Mouse (Mus musculus) kidney, embryonic 14.5 days (tissue): ENCODE measurements around the gene Ttc13. TPM values are rescaled to one million over a fixed set of nuclear protein-coding genes. Genes with fewer than 3 reads are reported as not detected.

Experiments used
- ATAC-seq: fragments of 200-750 bp; cut with Nextera tagmentation; 2 replicates; pipeline ENCODE4 v1.8.0; 2017; ENCODE audit warnings: moderate number of reproducible peaks, mild to moderate bottlenecking, moderate TSS enrichment, moderate library complexity; ENCODE audit not compliant: low FRiP score, low TSS enrichment
- H3K27ac ChIP-seq: fragments of 300-500 bp; sonication (generic); 2 replicates; pipeline ENCODE4 v1.5.1; 2014; ENCODE audit warnings: low read depth, mild to moderate bottlenecking, low read length, moderate library complexity, mixed read lengths
- H3K27me3 ChIP-seq: fragments of 300-500 bp; sonication (generic); 2 replicates; pipeline ENCODE4 v1.6.1; 2014; ENCODE audit warnings: mild to moderate bottlenecking, low read length; ENCODE audit not compliant: control insufficient read depth, insufficient read depth
- H3K36me3 ChIP-seq: fragments of 300-500 bp; sonication (generic); 2 replicates; pipeline ENCODE4 v1.6.1; 2014; ENCODE audit warnings: low read length, mixed read lengths; ENCODE audit not compliant: control insufficient read depth, insufficient read depth
- H3K4me1 ChIP-seq: fragments of 300-500 bp; sonication (generic); 2 replicates; pipeline ENCODE4 v1.6.1; 2014; ENCODE audit warnings: low read length, mixed read lengths; ENCODE audit not compliant: control insufficient read depth, insufficient read depth
- H3K4me2 ChIP-seq: fragments of 300-500 bp; sonication (generic); replicated peaks from 2 replicates; pipeline ENCODE4 v1.6.1; 2014; ENCODE audit warnings: low read depth, mild to moderate bottlenecking, low read length
- H3K4me3 ChIP-seq: fragments of 300-500 bp; sonication (generic); 2 replicates; pipeline ENCODE4 v1.5.1; 2014; ENCODE audit warnings: mild to moderate bottlenecking, low read length
- H3K9ac ChIP-seq: fragments of 300-500 bp; sonication (generic); 2 replicates; pipeline ENCODE4 v1.6.1; 2014; ENCODE audit warnings: low read depth, mild to moderate bottlenecking, low read length, moderate library complexity
- H3K9me3 ChIP-seq: fragments of 300-500 bp; sonication (generic); 2 replicates; pipeline ENCODE4 v1.6.1; 2016; ENCODE audit warnings: low read length; ENCODE audit not compliant: control insufficient read depth
- WGBS: fragments of 180-500 bp; shearing (Covaris S2); extraction: QIAGEN DNeasy Blood & Tissue Kit; methylation state at CpG from one replicate; pipeline ENCODE4 v1.1.7; 2014; 5-methylcytosine and 5-hydroxymethylcytosine counted together
- polyA plus RNA-seq: library from polyadenylated mRNA; unstranded; fragments of >200 nt; fragmentation: Nextera tagmentation; extraction: Ambion mirVana; gene quantifications from 2 replicates; pipeline ENCODE4 v1.2.1, GENCODE M21; 2014

Ttc13 gene
- polyA plus RNA-seq, 1 experiment from 2014 or later = 57.1 TPM

- peaks cover 48% of the 10 kb centered on the region for H3K36me3 ChIP-seq
These were observed 26.2 kb downstream of the Ttc13 start for GRCm38 (mm10) chr8:124695424-124696100.

GRCm38 (mm10) chr8:124691706-124692105 lies 30.1 kb downstream of the Ttc13 start:
- H3K9ac ChIP-seq = no peak overlapping the region
- no peak for ATAC-seq
- H3K27me3 ChIP-seq = no peaks in the 10 kb centered on the region
- no peak overlapping the region for H3K27ac ChIP-seq
- WGBS = 91% methylated on average over 4 of the region's 4 CpGs
- H3K4me3 ChIP-seq = no peak overlapping the region
- H3K4me1 ChIP-seq = no peaks in the 10 kb centered on the region
- peaks cover 35% of the 10 kb centered on the region; the same call in 1 of the 2 replicates for H3K36me3 ChIP-seq
- H3K9me3 ChIP-seq = no peaks in the 10 kb centered on the region
- no peak overlapping the region for H3K4me2 ChIP-seq

More at GRCm38 (mm10) chr8:124695424-124696100, 26.2 kb downstream of the Ttc13 start:
- H3K9me3 ChIP-seq = no peaks in the 10 kb centered on the region
- H3K4me2 ChIP-seq = no peak overlapping the region
- H3K27me3 ChIP-seq = no peaks in the 10 kb centered on the region
- no peaks in the 10 kb centered on the region for H3K4me1 ChIP-seq
- no peak overlapping the region for H3K27ac ChIP-seq
- no peak overlapping the region for H3K4me3 ChIP-seq
- ATAC-seq = no peak
- 94% methylated on average over 22 of the region's 22 CpGs for WGBS
- H3K9ac ChIP-seq = no peak overlapping the region

- Histone ChIP-seq H3K9me3 (no peaks in the 10 kb centered on the region), H3K9ac (no peak overlapping the region), H3K4me3 (no peak overlapping the region), H3K27me3 (no peaks in the 10 kb centered on the region), H3K27ac (no peak overlapping the region), H3K4me1 (no peaks in the 10 kb centered on the region), H3K4me2 (no peak overlapping the region), H3K36me3 (peaks cover 38% of the 10 kb centered on the region; the same call in 1 of the 2 replicates)
- ATAC-seq = no peak
- 80% methylated on average over 13 of the region's 13 CpGs for WGBS
These were observed 32.9 kb downstream of the Ttc13 start for GRCm38 (mm10) chr8:124688899-124689298.

- 84% methylated on average over 10 of the region's 10 CpGs for WGBS
- no peak overlapping the region for H3K27ac ChIP-seq
These were observed 39.6 kb downstream of the Ttc13 start for GRCm38 (mm10) chr8:124682218-124682617.

GRCm38 (mm10) chr8:124681792-124682157 lies 40.0 kb downstream of the Ttc13 start:
- H3K36me3 ChIP-seq = peaks cover 58% of the 10 kb centered on the region
- WGBS = 82% methylated on average over 10 of the region's 10 CpGs
- ATAC-seq = no peak

More at GRCm38 (mm10) chr8:124682218-124682617, 39.6 kb downstream of the Ttc13 start:
- H3K36me3 ChIP-seq = peaks cover 55% of the 10 kb centered on the region
- no peaks in the 10 kb centered on the region for H3K27me3 ChIP-seq
- H3K4me3 ChIP-seq = no peak overlapping the region
- H3K4me2 ChIP-seq = no peak overlapping the region
- ATAC-seq = no peak
- H3K9ac ChIP-seq = no peak overlapping the region
- 0 out of 2 replicates have a peak, but pooled peaks cover 1% of the 10 kb centered on the region for H3K4me1 ChIP-seq
- no peaks in the 10 kb centered on the region for H3K9me3 ChIP-seq

GRCm38 (mm10) chr8:124681077-124681791 lies 40.5 kb downstream of the Ttc13 start:
- Histone ChIP-seq H3K27ac (no peak overlapping the region), H3K4me1 (0 out of 2 replicates have a peak, but pooled peaks cover 2% of the 10 kb centered on the region), H3K36me3 (peaks cover 56% of the 10 kb centered on the region), H3K4me3 (no peak overlapping the region), H3K9me3 (no peaks in the 10 kb centered on the region), H3K27me3 (no peaks in the 10 kb centered on the region), H3K9ac (no peak overlapping the region), H3K4me2 (no peak overlapping the region)
- 89% methylated on average over 10 of the region's 10 CpGs for WGBS
- no peak for ATAC-seq

More at GRCm38 (mm10) chr8:124681792-124682157, 40.0 kb downstream of the Ttc13 start:
- Histone ChIP-seq H3K9me3 (no peaks in the 10 kb centered on the region), H3K4me1 (0 out of 2 replicates have a peak, but pooled peaks cover 2% of the 10 kb centered on the region), H3K9ac (no peak overlapping the region), H3K4me3 (no peak overlapping the region), H3K4me2 (no peak overlapping the region), H3K27me3 (no peaks in the 10 kb centered on the region), H3K27ac (no peak overlapping the region)

- no peak for ATAC-seq
- H3K4me2 ChIP-seq = no peak overlapping the region
- 90% methylated on average over 13 of the region's 13 CpGs for WGBS
- peaks cover 46% of the 10 kb centered on the region for H3K36me3 ChIP-seq
- no peak overlapping the region for H3K27ac ChIP-seq
- H3K9ac ChIP-seq = no peak overlapping the region
- H3K4me1 ChIP-seq = 0 out of 2 replicates have a peak, but pooled peaks cover 2% of the 10 kb centered on the region
- H3K9me3 ChIP-seq = no peaks in the 10 kb centered on the region
- no peak overlapping the region for H3K4me3 ChIP-seq
- no peaks in the 10 kb centered on the region for H3K27me3 ChIP-seq
These were observed 43.5 kb downstream of the Ttc13 start for GRCm38 (mm10) chr8:124678246-124678645.

- WGBS = 51% methylated on average over 12 of the region's 12 CpGs
- Histone ChIP-seq H3K9ac (peak overlapping the region; percentile 34; the same call in 1 of the 2 replicates), H3K36me3 (peaks cover 49% of the 10 kb centered on the region), H3K4me2 (no peak overlapping the region), H3K27me3 (no peaks in the 10 kb centered on the region), H3K9me3 (no peaks in the 10 kb centered on the region), H3K27ac (no peak overlapping the region), H3K4me3 (no peak overlapping the region), H3K4me1 (0 out of 2 replicates have a peak, but pooled peaks cover 2% of the 10 kb centered on the region)
- peak; percentile 78 for ATAC-seq
These were observed 44.3 kb downstream of the Ttc13 start for GRCm38 (mm10) chr8:124677486-124677885.

- no peaks in the 10 kb centered on the region for H3K27me3 ChIP-seq
- no peak overlapping the region for H3K27ac ChIP-seq
- WGBS = 92% methylated on average over 7 of the region's 7 CpGs
- H3K36me3 ChIP-seq = peaks cover 50% of the 10 kb centered on the region
- no peak overlapping the region for H3K4me3 ChIP-seq
- H3K9me3 ChIP-seq = no peaks in the 10 kb centered on the region
- peak overlapping the region; percentile 34; the same call in 1 of the 2 replicates for H3K9ac ChIP-seq
- H3K4me2 ChIP-seq = no peak overlapping the region
- 0 out of 2 replicates have a peak, but pooled peaks cover 2% of the 10 kb centered on the region for H3K4me1 ChIP-seq
- no peak for ATAC-seq
These were observed 44.7 kb downstream of the Ttc13 start for GRCm38 (mm10) chr8:124677078-124677477.
